Mouse (Mus musculus) kidney, postnatal 0 days (tissue): Measurements from ENCODE around the gene Gin1. TPM values are rescaled to one million over a fixed set of nuclear protein-coding genes. Genes with fewer than 3 reads are reported as not detected.
"Not testable (repeated sequence)": the region's sequence is repeated elsewhere in the genome, so short reads cannot be mapped to it uniquely, and the experiment has no call there.

ENCODE experiments used
- ATAC-seq: fragments of 200-750 bp; cut with Nextera tagmentation; replicated peaks from 2 replicates; pipeline ENCODE4 v1.8.0; 2017; ENCODE audit warnings: low read depth, moderate number of reproducible peaks, moderate TSS enrichment, moderate library complexity; ENCODE audit not compliant: low FRiP score
- DNase-seq: peaks from one replicate; pipeline ENCODE4 v3.0.0-alpha.2; 2016; ENCODE audit warnings: low spot score
- H3K27ac ChIP-seq: fragments of 300-500 bp; sonication (generic); 2 replicates; pipeline ENCODE4 v1.5.1; 2014; ENCODE audit warnings: mild to moderate bottlenecking
- H3K27me3 ChIP-seq: fragments of 300-500 bp; sonication (generic); 2 replicates; pipeline ENCODE4 v1.6.1; 2014; ENCODE audit warnings: low read length, mixed read lengths; ENCODE audit not compliant: insufficient read depth
- H3K36me3 ChIP-seq: fragments of 300-500 bp; sonication (generic); 2 replicates; pipeline ENCODE4 v1.6.1; 2014; ENCODE audit warnings: low read length, mixed read lengths; ENCODE audit not compliant: insufficient read depth
- H3K4me1 ChIP-seq: fragments of 300-500 bp; sonication (generic); replicated peaks from 2 replicates; pipeline ENCODE4 v1.6.1; 2014; ENCODE audit warnings: antibody characterized with exemption, low read length, mixed read lengths; ENCODE audit not compliant: insufficient read depth
- H3K4me2 ChIP-seq: fragments of 300-500 bp; sonication (generic); 2 replicates; pipeline ENCODE4 v1.6.1; 2014; ENCODE audit warnings: mild to moderate bottlenecking, low read length, moderate library complexity, mixed read lengths
- H3K4me3 ChIP-seq: fragments of 300-500 bp; sonication (generic); replicated peaks from 2 replicates; pipeline ENCODE4 v1.5.1; 2014; ENCODE audit warnings: low read depth, low read length
- H3K9ac ChIP-seq: fragments of 300-500 bp; sonication (generic); 2 replicates; pipeline ENCODE4 v1.6.1; 2014; ENCODE audit warnings: low read depth, low read length
- H3K9me3 ChIP-seq: fragments of 300-500 bp; sonication (generic); replicated peaks from 2 replicates; pipeline ENCODE4 v1.6.1; 2016; ENCODE audit warnings: low read length, inconsistent platforms, mixed read lengths
- CTCF ChIP-seq: IDR thresholded peaks from 2 replicates; pipeline ENCODE4 v1.5.1; 2016; ENCODE audit warnings: antibody characterized with exemption, low read depth, mild to moderate bottlenecking, moderate library complexity
- WGBS: fragments of 180-500 bp; shearing (Covaris S2); extraction: QIAGEN DNeasy Blood & Tissue Kit; methylation state at CpG from one replicate; pipeline ENCODE4 v1.1.7; 2014; 5-methylcytosine and 5-hydroxymethylcytosine counted together
- polyA plus RNA-seq: library from polyadenylated mRNA; unstranded; fragments of >200 nt; fragmentation: Nextera tagmentation; extraction: Ambion mirVana; gene quantifications from 2 replicates; pipeline ENCODE4 v1.2.1, GENCODE M21; 2015

Gin1 gene
- polyA plus RNA-seq, 1 experiment from 2014 or later, result 19.8 TPM

DNA sequence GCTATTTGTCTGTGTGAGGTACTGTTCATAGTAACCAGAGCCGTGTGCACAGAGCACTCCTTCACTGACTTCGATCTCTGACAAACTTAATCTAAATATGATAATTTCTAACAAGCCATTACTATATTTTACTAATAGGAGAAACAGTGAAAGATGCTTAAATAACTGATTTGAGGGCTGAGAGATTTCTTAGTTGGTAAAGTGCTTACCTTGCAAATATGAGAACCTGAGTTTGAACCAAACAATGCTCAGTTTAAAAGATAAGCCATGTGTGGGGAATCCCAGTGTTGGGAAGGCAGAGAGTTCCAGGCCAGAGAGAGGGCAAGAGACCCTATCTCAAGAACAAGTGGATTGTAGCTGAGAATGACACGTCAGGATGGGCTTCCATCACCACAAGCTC, 21.8 kb upstream of the Gin1 start:
- Histone ChIP-seq H3K4me3 (no peak overlapping the region), H3K36me3 (peaks cover 19% of the 10 kb centered on the region; the same call in 1 of the 2 replicates), H3K27me3 (no peaks in the 10 kb centered on the region), H3K4me1 (no peaks in the 10 kb centered on the region), H3K9ac (no peak overlapping the region), H3K9me3 (no peaks in the 10 kb centered on the region), H3K27ac (no peak overlapping the region), H3K4me2 (no peak overlapping the region)
- no peak for DNase-seq
- TF ChIP-seq CTCF, result no peak
- no peak for ATAC-seq
- WGBS, result 95% methylated on average over 3 of the region's 3 CpGs

GRCm38 (mm10) chr1:97753216-97753615, 16.8 kb upstream of the Gin1 start:
- H3K27ac ChIP-seq, result no peak overlapping the region
- no peak overlapping the region for H3K4me3 ChIP-seq
- peaks cover 12% of the 10 kb centered on the region for H3K36me3 ChIP-seq
- TF ChIP-seq CTCF, result no peak
- H3K9me3 ChIP-seq, result no peaks in the 10 kb centered on the region
- no peak overlapping the region for H3K4me2 ChIP-seq
- DNase-seq, result no peak
- H3K27me3 ChIP-seq, result no peaks in the 10 kb centered on the region
- H3K4me1 ChIP-seq, result no peaks in the 10 kb centered on the region
- ATAC-seq, result no peak
- no peak overlapping the region for H3K9ac ChIP-seq

- no peak overlapping the region for H3K27ac ChIP-seq
- H3K9ac ChIP-seq, result no peak overlapping the region
- 90% methylated on average over 4 of the region's 4 CpGs for WGBS
- ATAC-seq, result no peak
- H3K9me3 ChIP-seq, result no peaks in the 10 kb centered on the region
- H3K4me3 ChIP-seq, result no peak overlapping the region
- no peak overlapping the region for H3K4me2 ChIP-seq
- H3K4me1 ChIP-seq, result no peaks in the 10 kb centered on the region
- H3K27me3 ChIP-seq, result no peaks in the 10 kb centered on the region
- H3K36me3 ChIP-seq, result peaks cover 10% of the 10 kb centered on the region
- no peak for TF ChIP-seq CTCF
- DNase-seq, result no peak
Observed at GRCm38 (mm10) chr1:97754392-97754791, 15.6 kb upstream of the Gin1 start.

DNA sequence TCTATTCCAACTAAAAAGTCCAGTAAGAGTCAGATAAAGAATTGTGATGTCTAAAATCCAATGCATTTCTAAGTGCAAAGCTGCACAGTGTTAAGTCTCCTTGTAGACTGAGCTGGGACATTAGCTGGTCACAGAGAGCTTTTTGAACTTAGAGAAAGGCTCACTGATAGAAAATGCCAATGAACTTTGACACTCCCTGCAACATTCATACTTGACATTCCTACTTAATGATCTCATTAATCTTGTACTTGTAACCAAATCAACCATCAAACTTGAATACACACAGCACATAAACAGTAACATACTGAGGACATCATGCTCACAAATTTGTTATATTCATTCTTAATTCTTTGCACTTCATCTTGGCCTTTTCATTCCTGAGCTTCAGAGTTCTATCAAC, 10.1 kb upstream of the Gin1 start:
- H3K27me3 ChIP-seq, result no peaks in the 10 kb centered on the region
- H3K9ac ChIP-seq, result no peak overlapping the region
- DNase-seq (peak; percentile 61), ATAC-seq (0 out of 2 replicates have a peak, but pooled peaks have one; percentile 49)
- H3K4me1 ChIP-seq, result no peaks in the 10 kb centered on the region
- H3K4me2 ChIP-seq, result no peak overlapping the region
- no peak for TF ChIP-seq CTCF
- peaks cover 5% of the 10 kb centered on the region; the same call in 1 of the 2 replicates for H3K36me3 ChIP-seq
- no peak overlapping the region for H3K27ac ChIP-seq
- H3K9me3 ChIP-seq, result no peaks in the 10 kb centered on the region
- no peak overlapping the region for H3K4me3 ChIP-seq

GRCm38 (mm10) chr1:97760598-97760997, 9.4 kb upstream of the Gin1 start:
- no peak for DNase-seq

DNA sequence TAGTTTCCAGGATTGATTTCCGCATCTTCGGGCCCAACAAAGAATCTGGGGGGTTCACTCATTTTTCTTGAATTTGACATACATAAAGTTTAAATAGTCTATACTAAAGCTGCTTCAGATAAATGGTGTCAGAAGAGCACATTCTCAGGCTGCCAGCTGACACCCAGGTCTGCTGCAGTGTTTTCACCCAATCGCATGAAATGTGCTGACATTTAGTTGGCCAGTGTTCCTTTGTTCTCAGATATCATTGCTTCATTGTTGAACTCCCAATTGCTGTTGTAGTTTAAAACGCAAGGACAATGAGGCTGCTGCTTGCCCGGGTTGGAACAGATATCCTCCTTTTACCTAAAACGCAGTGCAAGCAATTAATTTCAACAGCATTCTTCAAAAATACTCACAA, 8.5 kb upstream of the Gin1 start:
- no peak overlapping the region for H3K4me2 ChIP-seq
- 91% methylated on average over 6 of the region's 6 CpGs for whole genome bisulfite sequencing
- no peaks in the 10 kb centered on the region for H3K4me1 ChIP-seq
- no peak for TF ChIP-seq CTCF
- no peak overlapping the region for H3K27ac ChIP-seq
- H3K36me3 ChIP-seq, result no peaks in the 10 kb centered on the region
- no peak overlapping the region for H3K9ac ChIP-seq
- DNase-seq (no peak), ATAC-seq (no peak)
- H3K4me3 ChIP-seq, result no peak overlapping the region
- no peaks in the 10 kb centered on the region for H3K27me3 ChIP-seq
- no peaks in the 10 kb centered on the region for H3K9me3 ChIP-seq

More at GRCm38 (mm10) chr1:97760598-97760997, 9.4 kb upstream of the Gin1 start:
- ATAC-seq, result no peak
- Histone ChIP-seq H3K27ac (no peak overlapping the region), H3K9me3 (no peaks in the 10 kb centered on the region), H3K36me3 (peaks cover 2% of the 10 kb centered on the region; the same call in 1 of the 2 replicates), H3K27me3 (no peaks in the 10 kb centered on the region), H3K4me2 (no peak overlapping the region), H3K4me1 (no peaks in the 10 kb centered on the region), H3K9ac (no peak overlapping the region), H3K4me3 (no peak overlapping the region)
- TF ChIP-seq CTCF, result no peak
- 78% methylated on average over 7 of the region's 7 CpGs for WGBS

DNA sequence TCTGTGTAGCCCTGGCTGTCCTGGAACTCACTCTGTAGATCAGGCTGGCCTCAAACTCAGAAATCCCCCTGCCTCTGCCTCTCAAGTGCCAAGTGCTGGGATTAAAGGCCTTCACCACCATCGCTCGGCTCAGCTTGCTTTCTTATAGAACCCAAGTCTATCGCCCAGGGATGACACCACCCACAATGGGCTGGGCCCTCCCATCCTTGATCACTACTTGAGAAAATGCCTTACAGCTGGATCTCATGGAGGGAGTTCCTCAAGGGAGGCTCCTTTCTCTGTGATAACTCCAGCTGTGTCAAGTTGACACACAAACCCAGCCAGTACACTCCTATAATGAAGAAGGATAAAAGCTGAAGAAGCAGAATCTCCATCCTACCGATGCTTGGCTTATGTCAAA, 4.3 kb upstream of the Gin1 start:
- H3K27me3 ChIP-seq, DNase-seq, H3K27ac ChIP-seq, H3K4me3 ChIP-seq, H3K4me1 ChIP-seq, H3K36me3 ChIP-seq, H3K4me2 ChIP-seq, H3K9ac ChIP-seq, ATAC-seq, H3K9me3 ChIP-seq: not testable (repeated sequence)
- 84% methylated on average over 4 of the region's 4 CpGs for WGBS
